Mouse (Mus musculus): Measurements from ENCODE around the gene Nr1h2. TPM values are rescaled to one million over a fixed set of nuclear protein-coding genes. Genes with fewer than 3 reads are reported as not detected.

Gene Nr1h2
- polyA plus RNA-seq, 2 experiments, result 63.8 to 88.9 TPM

GRCm38 (mm10) chr7:44560435-44561400, 7.0 kb upstream of the Nr1h2 start:
- Histone ChIP-seq H3K9ac (ENCODE audit: low read depth, low read length, severe bottlenecking) (no peak overlapping the region), H3K9me3 (ENCODE audit: control insufficient read depth, low read length) (no peaks in the 10 kb centered on the region), H3K4me3 (replicated peaks; ENCODE audit: low read length) (no peak overlapping the region), H3K27ac (replicated peaks; ENCODE audit: low read depth, low read length) (no peak overlapping the region), H3K27me3 (ENCODE audit: control insufficient read depth, insufficient read depth, low read length) (no peaks in the 10 kb centered on the region), H3K4me1 (ENCODE audit: control insufficient read depth, insufficient read depth, low read length) (no peaks in the 10 kb centered on the region), H3K4me2 (replicated peaks; ENCODE audit: low read depth, low read length, severe bottlenecking) (no peak overlapping the region), H3K36me3 (ENCODE audit: control insufficient read depth, insufficient read depth, low read length) (no peaks in the 10 kb centered on the region)
- no peak for TF ChIP-seq POLR2A (IDR thresholded peaks at IDR 0.05; ENCODE audit: borderline replicate concordance, extremely low read depth, insufficient read depth, insufficient read length)
- ATAC-seq (ENCODE audit: low FRiP score, low read depth) (peak; percentile 62; the same call in 1 of the 2 replicates), DNase-seq (ENCODE audit: low spot score) (peak; percentile 88)
- 53% methylated on average over 18 of the region's 18 CpGs for WGBS

GRCm38 (mm10) chr7:44557629-44558028, 3.9 kb upstream of the Nr1h2 start:
- H3K4me3 ChIP-seq (replicated peaks; ENCODE audit: low read length), result no peak overlapping the region
- no peak overlapping the region for H3K27ac ChIP-seq (replicated peaks; ENCODE audit: low read depth, low read length)
- TF ChIP-seq POLR2A (IDR thresholded peaks at IDR 0.05; ENCODE audit: borderline replicate concordance, extremely low read depth, insufficient read depth, insufficient read length), result no peak
- H3K9me3 ChIP-seq (ENCODE audit: control insufficient read depth, low read length), result no peaks in the 10 kb centered on the region
- DNase-seq (ENCODE audit: low spot score), result no peak
- H3K4me1 ChIP-seq (ENCODE audit: control insufficient read depth, insufficient read depth, low read length), result peaks cover 5% of the 10 kb centered on the region
- H3K27me3 ChIP-seq (ENCODE audit: control insufficient read depth, insufficient read depth, low read length), result no peaks in the 10 kb centered on the region
- no peak overlapping the region for H3K4me2 ChIP-seq (replicated peaks; ENCODE audit: low read depth, low read length, severe bottlenecking)
- no peak overlapping the region for H3K9ac ChIP-seq (ENCODE audit: low read depth, low read length, severe bottlenecking)
- H3K36me3 ChIP-seq (ENCODE audit: control insufficient read depth, insufficient read depth, low read length), result no peaks in the 10 kb centered on the region
- WGBS, result 70% methylated on average over 2 of the region's 2 CpGs
- ATAC-seq (ENCODE audit: low FRiP score, low read depth), result no peak

GRCm38 (mm10) chr7:44553196-44553764, 471 bp downstream of the Nr1h2 start:
- ATAC-seq (ENCODE audit: low FRiP score, low read depth) (peak; percentile 84), DNase-seq (ENCODE audit: low spot score) (peak; percentile 90)
- no peaks in the 10 kb centered on the region for H3K27me3 ChIP-seq (ENCODE audit: control insufficient read depth, insufficient read depth, low read length)
- peak overlapping the region; percentile 96 for H3K27ac ChIP-seq (replicated peaks; ENCODE audit: low read depth, low read length)
- WGBS, result 2% methylated on average over 28 of the region's 32 CpGs
- H3K9me3 ChIP-seq (ENCODE audit: control insufficient read depth, low read length), result no peaks in the 10 kb centered on the region
- H3K4me2 ChIP-seq (replicated peaks; ENCODE audit: low read depth, low read length, severe bottlenecking), result peak overlapping the region; percentile 56
- H3K4me3 ChIP-seq (replicated peaks; ENCODE audit: low read length), result peak overlapping the region; percentile 93
- no peak for TF ChIP-seq POLR2A (IDR thresholded peaks at IDR 0.05; ENCODE audit: borderline replicate concordance, extremely low read depth, insufficient read depth, insufficient read length)
- H3K4me1 ChIP-seq (ENCODE audit: control insufficient read depth, insufficient read depth, low read length), result peaks cover 6% of the 10 kb centered on the region
- peaks cover 26% of the 10 kb centered on the region for H3K36me3 ChIP-seq (ENCODE audit: control insufficient read depth, insufficient read depth, low read length)
- H3K9ac ChIP-seq (ENCODE audit: low read depth, low read length, severe bottlenecking), result peak overlapping the region; percentile 55

GRCm38 (mm10) chr7:44552141-44552908, 1.4 kb downstream of the Nr1h2 start:
- peaks cover 26% of the 10 kb centered on the region for H3K36me3 ChIP-seq (ENCODE audit: control insufficient read depth, insufficient read depth, low read length)
- H3K27ac ChIP-seq (replicated peaks; ENCODE audit: low read depth, low read length), result 0 out of 2 replicates have a peak overlapping the region, but pooled peaks have one; percentile 96
- no peaks in the 10 kb centered on the region for H3K27me3 ChIP-seq (ENCODE audit: control insufficient read depth, insufficient read depth, low read length)
- no peak for DNase-seq (ENCODE audit: low spot score)
- H3K4me2 ChIP-seq (replicated peaks; ENCODE audit: low read depth, low read length, severe bottlenecking), result peak overlapping the region; percentile 56
- H3K4me3 ChIP-seq (replicated peaks; ENCODE audit: low read length), result peak overlapping the region; percentile 93
- no peaks in the 10 kb centered on the region for H3K9me3 ChIP-seq (ENCODE audit: control insufficient read depth, low read length)
- no peak for TF ChIP-seq POLR2A (IDR thresholded peaks at IDR 0.05; ENCODE audit: borderline replicate concordance, extremely low read depth, insufficient read depth, insufficient read length)
- 86% methylated on average over 29 of the region's 31 CpGs for WGBS
- H3K9ac ChIP-seq (ENCODE audit: low read depth, low read length, severe bottlenecking), result no peak overlapping the region
- peaks cover 12% of the 10 kb centered on the region for H3K4me1 ChIP-seq (ENCODE audit: control insufficient read depth, insufficient read depth, low read length)
- no peak for ATAC-seq (ENCODE audit: low FRiP score, low read depth)

- no peak overlapping the region for H3K27ac ChIP-seq (replicated peaks; ENCODE audit: low read depth, low read length)
- no peak for DNase-seq (ENCODE audit: low spot score)
- 84% methylated on average over 22 of the region's 22 CpGs for WGBS
- peaks cover 26% of the 10 kb centered on the region for H3K36me3 ChIP-seq (ENCODE audit: control insufficient read depth, insufficient read depth, low read length)
- H3K4me3 ChIP-seq (replicated peaks; ENCODE audit: low read length), result no peak overlapping the region
- H3K9me3 ChIP-seq (ENCODE audit: control insufficient read depth, low read length), result no peaks in the 10 kb centered on the region
- H3K9ac ChIP-seq (ENCODE audit: low read depth, low read length, severe bottlenecking), result no peak overlapping the region
- no peak overlapping the region for H3K4me2 ChIP-seq (replicated peaks; ENCODE audit: low read depth, low read length, severe bottlenecking)
- H3K27me3 ChIP-seq (ENCODE audit: control insufficient read depth, insufficient read depth, low read length), result no peaks in the 10 kb centered on the region
- ATAC-seq (ENCODE audit: low FRiP score, low read depth), result no peak
- H3K4me1 ChIP-seq (ENCODE audit: control insufficient read depth, insufficient read depth, low read length), result peaks cover 12% of the 10 kb centered on the region
- TF ChIP-seq POLR2A (IDR thresholded peaks at IDR 0.05; ENCODE audit: borderline replicate concordance, extremely low read depth, insufficient read depth, insufficient read length), result no peak
Measured at GRCm38 (mm10) chr7:44551731-44552130, 2.0 kb downstream of the Nr1h2 start.

All from limb, embryonic 14.5 days (tissue).